Mouse (Mus musculus): ENCODE results near the gene Cabp2. TPM values are rescaled to one million over a fixed set of nuclear protein-coding genes. Genes with fewer than 3 reads are reported as not detected.
A peak's percentile ranks its signal among the peaks of the same experiment; 100 is the strongest.

Gene Cabp2
- total RNA-seq, 2 experiments from 2014 or later = not detected

DNA sequence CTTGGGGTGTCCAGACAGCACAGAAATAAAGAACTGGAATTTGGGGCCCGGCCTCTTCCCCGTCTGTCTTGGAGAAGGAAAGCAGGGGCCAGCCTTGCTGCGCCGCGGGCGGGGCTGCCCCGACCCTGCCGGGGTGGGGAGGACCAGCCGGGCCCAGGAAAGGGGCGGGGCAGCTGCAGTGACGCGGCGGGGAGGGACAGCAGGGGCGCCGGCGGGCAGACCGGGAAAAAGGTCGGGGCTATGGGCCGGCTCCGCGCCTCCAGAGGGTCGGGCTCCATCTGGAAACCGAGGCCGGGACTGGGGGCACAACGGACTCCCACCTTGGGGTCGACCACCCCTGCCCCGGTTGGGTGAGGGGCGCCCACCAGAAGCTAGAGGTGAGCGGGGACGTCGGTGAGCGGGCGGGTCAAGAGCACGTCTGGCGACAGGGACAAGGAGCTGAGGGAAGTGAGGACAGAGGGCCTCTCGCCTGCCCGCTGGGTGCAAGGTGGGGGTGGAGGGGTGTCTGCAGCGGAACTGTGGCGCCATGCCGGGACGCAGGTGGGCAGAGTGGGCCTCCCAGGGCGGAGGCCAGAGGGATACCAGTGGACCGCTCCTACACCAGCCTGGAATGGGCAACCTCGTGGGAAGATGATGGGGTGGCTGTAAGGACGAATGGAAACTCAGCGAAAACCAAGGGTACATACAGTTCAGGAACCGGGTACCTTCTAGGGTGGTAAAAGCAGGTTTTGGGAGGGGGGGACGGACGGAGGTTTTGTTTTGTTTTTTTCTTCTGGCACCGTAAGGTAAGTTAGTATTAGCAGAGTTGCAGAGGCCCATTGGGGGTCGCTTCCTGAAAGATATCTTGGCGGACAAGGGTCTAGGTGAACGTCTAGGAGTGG, 18.7 kb downstream of the Cabp2 start, which contains the start of gene Pitpnm1:
Gene Pitpnm1, plus strand, starts transcription at position 162 of the 881 bp plus-strand sequence.
- ATAC-seq (replicated peaks; ENCODE audit: poor library complexity) = no peak

DNA sequence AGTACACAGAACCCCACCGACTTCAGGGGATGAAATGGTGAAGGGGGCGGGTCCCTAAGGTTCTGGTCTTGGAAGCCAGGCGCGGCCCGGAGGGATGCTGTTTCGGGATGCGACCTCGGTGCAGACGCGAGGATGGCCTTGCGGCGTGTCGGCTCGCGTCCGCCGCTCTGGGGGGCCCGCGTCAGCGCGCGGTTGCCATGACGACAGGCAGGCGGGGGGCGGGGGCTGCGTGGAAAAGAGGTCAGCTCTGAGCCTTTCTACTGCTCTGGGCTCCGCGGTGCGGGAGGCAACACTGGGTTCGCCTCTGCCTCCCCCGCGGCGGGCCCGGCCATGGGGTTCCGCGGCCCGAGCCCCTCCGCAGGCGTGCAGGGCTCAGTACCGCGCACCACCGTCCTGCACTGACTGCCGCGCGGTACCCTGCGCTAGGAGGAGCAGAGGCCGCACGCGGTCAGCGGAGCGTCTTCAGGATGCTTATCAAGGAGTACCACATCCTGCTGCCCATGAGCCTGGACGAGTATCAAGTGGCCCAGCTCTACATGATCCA, 19.4 kb downstream of the Cabp2 start:
- no peak for ATAC-seq (replicated peaks; ENCODE audit: poor library complexity)

DNA sequence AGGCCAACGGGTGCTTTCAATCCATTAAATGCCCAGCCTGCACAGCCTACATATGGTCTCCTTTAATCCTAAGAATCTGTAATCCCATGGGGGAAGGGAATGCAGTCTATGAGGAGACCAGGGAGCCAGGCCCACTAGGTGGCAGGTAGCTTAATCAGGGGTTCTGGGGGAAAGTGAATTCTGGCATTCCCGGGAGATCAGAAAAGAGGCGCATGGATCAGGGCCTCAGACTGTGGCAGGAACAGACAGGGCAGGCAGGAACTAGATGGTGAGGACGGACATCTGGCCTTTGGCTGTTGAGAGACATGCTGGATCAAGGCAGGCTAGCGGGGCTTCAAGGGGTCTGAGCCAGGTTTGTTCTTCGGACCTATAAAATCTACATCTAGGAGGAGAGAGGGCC, 20.1 kb downstream of the Cabp2 start:
- ATAC-seq (replicated peaks; ENCODE audit: poor library complexity) = no peak

DNA sequence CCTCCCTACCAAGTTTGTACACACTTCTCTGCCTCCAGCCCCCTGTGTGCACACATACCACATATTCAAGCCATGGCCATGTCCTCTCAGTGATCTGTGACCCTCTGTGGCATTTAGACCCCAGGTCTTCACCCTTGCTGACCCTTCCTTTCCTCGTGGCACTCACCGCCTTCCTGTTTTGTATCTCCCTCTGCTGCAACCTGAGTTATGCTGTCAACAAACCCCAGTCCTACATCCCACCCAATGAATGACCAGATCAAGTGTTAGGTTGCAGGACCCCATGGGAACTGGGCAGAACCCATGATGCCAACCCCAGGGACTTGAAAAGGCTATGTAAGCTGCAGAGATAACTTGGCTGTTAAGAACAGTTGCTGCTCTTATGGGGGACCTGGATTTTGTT, 20.7 kb downstream of the Cabp2 start:
- ATAC-seq (replicated peaks; ENCODE audit: poor library complexity) = no peak

DNA sequence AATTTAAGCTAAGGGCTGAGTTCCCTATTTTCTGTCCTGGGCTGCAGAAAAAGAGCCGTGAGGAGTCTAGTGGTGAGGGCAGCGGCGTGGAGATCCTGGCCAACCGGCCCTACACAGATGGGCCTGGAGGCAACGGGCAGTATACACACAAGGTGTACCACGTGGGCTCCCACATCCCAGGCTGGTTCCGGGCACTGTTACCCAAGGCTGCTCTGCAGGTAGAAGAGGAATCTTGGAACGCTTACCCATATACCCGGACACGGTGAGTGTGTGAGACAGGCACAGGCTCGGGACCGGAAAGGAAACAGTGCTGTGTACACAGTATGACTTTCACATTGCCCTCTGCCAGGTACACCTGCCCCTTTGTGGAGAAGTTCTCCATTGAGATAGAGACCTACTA, 21.2 kb downstream of the Cabp2 start:
- no peak for ATAC-seq (replicated peaks; ENCODE audit: poor library complexity)

DNA sequence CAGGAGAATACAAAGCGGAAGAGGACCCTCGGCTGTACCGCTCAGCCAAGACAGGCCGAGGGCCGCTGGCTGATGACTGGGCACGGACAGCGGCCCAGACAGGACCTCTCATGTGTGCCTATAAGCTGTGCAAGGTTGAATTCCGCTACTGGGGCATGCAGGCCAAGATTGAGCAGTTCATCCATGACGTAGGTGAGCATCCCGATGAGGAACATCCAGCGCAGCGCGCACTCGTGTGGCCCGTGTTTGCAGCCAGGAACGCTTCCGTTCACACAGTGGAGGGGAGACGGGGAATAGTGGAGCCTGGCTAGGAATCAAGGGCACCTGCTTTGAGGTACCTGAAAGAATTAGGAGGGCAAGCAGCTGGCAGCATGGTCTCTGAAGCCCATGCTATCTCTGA, 21.9 kb downstream of the Cabp2 start:
- no peak for ATAC-seq (replicated peaks; ENCODE audit: poor library complexity)

DNA sequence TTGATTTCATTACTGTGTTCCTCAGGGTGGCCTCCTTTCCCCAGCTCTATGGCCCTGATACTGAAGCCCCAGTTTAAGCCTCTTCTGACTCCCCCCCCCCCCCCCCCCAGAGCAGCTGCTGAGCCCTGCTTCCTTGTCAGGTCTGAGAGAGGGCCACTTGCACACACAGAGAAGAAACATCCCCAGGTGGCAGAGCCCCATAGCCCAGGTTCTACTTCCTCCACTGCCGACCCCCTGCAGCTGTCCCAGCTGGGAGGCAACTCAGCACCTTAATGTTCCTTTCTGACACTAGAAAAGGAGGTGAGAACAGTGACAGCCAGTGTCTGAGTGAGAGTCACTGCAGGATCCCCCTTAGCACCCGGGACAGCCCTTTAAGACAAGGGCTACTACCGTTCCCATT, 22.4 kb downstream of the Cabp2 start:
- ATAC-seq (replicated peaks; ENCODE audit: poor library complexity) = no peak

DNA sequence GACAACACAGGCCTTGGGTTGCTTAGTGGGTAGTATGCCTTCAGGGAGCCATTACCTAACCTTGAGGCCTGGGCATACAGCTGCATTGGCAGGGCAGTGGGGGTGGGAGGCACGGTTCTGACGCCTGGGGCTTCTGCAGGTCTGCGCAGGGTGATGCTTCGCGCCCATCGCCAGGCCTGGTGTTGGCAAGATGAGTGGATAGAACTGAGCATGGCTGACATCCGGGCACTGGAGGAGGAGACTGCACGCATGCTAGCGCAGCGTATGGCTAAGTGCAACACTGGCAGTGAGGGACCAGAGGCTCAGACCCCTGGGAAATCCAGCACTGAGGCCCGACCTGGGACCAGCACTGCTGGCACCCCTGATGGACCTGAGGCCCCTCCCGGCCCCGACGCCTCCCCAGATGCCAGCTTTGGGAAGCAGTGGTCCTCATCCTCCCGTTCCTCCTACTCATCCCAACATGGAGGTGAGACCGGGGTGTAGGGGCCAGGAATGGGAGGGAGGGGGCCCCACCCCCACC, 23.4 kb downstream of the Cabp2 start:
- ATAC-seq (replicated peaks; ENCODE audit: poor library complexity) = no peak

DNA sequence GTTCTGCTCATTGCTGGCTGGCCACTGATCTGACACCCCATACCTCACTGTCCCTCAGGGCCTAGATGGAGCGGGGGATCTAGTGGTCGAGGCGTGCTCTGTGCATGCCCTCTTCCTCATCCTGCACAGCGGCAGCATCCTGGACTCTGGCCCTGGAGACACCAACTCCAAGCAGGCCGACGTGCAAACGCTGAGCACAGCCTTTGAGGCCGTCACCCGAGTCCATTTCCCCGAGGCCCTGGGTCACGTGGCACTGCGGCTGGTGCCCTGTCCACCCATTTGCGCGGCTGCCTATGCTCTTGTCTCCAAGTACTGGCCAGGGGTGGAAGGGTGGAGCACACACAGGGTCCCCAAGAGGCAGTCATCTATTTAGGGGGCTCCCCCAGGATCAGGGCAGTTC, 25.3 kb downstream of the Cabp2 start:
- ATAC-seq (replicated peaks; ENCODE audit: poor library complexity) = no peak

DNA sequence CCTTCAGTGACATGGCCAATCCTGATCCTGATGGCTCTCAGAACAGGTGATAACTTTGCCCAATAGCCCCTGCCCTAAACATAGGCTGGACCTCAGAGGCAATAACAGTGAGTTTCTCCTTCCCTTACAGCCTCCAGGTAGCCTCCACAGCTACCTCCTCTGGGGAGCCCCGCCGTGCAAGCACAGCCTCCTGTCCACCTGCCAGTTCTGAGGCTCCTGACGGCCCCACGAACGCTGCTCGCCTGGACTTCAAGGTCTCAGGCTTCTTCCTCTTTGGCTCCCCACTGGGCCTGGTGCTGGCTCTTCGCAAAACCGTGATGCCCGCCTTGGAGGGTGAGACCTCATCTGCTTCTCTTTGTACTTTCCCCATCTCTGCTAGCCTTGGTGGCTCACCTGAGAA, 27.2 kb downstream of the Cabp2 start:
- ATAC-seq (replicated peaks; ENCODE audit: poor library complexity) = no peak

DNA sequence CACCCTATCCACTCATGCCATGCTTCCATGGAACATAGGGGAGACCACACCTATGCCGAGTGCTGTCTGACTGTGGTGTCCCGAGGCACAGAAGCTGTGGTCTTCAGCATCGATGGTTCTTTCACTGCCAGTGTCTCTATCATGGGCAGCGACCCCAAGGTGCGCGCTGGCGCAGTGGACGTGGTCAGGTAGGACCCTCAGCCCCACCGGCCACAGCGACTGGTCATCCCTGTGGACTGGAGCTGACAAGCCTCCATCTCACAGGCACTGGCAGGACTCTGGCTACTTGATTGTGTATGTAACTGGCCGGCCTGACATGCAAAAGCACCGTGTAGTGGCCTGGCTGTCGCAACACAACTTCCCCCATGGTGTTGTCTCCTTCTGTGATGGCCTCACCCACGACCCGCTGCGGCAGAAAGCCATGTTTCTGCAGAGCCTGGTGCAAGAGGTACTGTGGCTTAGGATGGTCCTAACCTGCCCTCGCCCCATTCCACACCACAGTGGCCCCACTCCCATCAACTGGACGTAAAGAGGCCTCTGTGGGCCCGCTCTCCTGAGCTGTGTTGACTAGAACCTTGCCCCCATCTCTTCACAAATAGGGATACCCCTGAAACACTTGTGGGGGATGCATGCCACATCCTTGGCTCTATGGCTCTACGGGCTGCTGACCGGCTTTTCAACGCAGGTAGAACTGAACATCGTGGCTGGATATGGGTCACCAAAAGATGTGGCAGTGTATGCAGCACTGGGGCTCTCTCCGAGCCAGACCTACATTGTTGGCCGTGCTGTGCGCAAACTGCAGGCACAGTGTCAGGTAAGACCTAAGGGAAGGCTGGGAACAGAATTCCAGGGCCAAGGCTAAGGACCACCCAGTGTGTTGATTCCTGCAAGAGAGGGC, 30.9 kb downstream of the Cabp2 start:
- ATAC-seq (replicated peaks; ENCODE audit: poor library complexity) = 0 out of 2 replicates have a peak, but pooled peaks have one; percentile 7

DNA sequence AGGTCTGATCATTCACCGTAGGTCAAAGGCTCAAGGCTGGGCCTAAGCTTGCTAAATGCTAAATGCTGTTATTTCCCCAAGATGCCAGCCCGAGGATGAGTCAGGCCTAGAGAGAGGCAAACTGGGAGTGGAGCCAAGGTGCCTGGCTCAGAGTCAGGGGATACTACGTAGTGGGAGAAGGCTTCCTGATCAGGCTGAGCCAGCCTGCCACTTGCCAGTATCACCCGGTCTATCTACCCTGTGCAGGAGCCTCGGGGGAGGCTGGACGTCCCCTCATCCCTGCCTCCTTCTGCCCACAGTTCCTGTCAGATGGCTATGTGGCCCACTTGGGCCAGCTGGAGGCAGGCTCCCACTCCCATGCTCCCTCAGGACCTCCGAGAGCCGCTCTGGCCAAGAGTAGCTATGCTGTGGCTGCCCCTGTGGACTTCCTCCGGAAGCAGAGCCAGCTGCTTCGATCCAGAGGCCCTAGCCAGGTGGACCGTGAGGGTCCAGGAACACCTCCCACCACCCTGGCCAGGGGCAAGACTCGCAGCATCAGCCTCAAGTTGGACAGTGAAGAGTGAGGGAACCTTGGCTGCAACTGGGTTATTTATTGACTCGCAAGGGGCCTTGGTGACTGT, 31.9 kb downstream of the Cabp2 start:
- ATAC-seq (replicated peaks; ENCODE audit: poor library complexity) = peak; percentile 92

DNA sequence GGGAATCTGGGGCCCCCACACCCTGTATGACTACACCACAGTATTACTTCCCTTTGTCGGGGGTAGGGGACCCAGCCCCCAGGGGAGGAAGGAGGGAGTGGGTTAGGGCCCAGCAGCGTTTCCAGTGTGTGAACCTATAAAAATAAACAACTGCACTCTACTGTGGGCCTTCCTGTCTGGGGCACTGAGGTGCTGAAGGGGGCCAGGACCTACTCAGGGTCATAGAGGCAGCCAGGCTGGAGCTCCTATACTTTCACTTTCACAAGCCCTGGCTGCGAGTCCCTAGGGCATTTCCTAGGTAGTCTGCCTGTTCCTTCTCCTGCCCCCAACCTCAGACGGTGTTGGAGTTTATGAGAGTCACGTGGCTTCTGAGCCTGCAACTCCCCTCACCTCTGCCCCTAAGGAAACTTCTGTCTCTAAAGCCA, 32.4 kb downstream of the Cabp2 start:
- peak; percentile 35 for ATAC-seq (replicated peaks; ENCODE audit: poor library complexity)

DNA sequence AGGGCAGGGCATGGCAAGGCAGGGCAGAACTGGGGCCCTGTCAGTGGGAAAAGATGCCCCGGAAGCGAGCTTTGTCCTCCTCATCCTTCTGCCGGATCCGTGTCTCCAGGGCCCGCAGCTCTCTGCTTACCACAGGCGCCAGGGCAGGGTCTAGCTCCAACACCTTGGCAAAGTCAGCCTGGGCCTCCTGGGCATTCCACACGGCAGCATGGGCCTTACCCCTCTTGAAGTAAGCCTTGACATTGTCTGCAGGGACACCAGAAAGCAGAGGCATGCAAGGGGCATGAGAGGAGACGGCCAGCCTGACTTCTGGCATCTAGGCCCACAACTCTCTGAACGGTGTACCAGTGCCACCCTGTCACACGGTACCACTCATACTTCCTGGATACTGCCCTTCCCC, 33.2 kb downstream of the Cabp2 start:
- ATAC-seq (replicated peaks; ENCODE audit: poor library complexity) = no peak

DNA sequence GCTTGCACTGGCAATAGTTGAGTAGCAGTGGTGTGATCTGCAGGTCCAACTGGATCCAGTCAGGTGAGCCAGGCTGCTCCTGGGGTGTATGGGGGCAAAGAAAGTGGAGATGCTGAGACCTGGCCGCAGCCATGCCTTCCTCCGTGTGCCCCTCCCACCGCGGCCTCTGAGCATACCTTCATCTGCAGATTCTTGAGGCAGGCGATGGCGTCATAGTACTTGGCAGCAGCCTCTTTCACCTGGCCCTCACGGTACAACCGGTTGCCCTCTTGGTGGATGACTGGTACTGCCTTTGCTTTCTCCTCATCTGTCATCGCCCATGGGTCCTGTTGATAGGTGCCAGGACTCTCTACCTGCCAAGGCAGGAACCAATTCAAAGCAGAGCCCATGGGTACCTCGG, 33.8 kb downstream of the Cabp2 start:
- ATAC-seq (replicated peaks; ENCODE audit: poor library complexity) = no peak

DNA sequence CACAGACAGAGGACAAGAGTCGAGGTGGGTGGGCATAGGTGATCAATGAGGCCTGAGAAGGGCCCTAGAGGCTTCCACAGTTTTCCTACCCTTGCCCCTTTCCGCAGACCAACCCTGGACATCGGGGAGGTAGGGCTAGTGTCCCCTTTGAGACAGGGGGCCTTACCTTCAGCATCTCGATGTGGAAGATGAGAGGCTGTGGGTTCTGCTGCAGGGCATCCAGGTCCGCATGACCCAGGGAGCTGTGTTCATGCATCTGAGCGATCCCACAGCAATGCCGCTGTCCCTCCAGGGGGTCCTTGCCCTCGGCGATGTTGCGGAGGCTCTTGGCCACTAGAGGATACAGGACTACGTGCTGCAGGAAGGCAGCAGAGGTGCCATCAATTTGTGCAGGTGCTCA, 34.4 kb downstream of the Cabp2 start:
- ATAC-seq (replicated peaks; ENCODE audit: poor library complexity) = no peak

DNA sequence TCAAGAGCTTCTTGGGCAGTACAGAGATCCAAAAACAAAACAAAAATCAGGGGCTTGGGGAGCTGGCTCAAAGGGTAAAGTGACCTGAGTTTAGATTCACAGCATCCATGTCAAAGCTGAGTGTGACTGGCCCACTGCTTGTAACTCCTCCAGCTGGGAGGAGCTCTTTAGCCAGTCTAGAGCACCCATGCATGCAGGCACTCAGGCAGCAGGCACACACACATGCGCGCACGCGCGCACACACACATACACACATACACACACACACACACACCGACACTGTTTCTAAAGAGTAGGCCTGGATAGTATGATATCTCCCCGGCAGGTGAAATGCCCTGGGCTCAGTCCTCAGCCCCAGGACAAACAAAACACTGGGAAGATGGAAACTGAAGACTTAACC, 35.6 kb downstream of the Cabp2 start:
- ATAC-seq (replicated peaks; ENCODE audit: poor library complexity) = no peak

DNA sequence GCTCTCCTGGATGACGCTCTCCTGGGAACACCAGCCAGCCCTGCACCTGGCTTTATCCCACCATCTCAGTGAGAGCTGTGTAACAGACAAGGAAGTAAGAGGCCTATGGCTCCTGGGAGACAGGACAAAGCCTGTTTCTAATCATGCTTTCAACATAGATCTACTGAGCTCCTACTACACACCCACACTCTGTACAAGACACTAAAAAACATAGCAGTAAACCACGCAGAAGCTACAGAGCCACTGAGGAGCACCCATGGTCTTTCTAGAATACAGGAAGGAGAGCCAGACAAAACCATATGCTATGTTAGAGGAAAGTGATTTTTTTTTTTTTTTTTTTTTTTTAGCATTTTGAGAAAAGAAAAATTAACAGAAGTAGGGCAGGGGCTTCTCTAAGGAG, 37.0 kb downstream of the Cabp2 start:
- ATAC-seq (replicated peaks; ENCODE audit: poor library complexity) = no peak

DNA sequence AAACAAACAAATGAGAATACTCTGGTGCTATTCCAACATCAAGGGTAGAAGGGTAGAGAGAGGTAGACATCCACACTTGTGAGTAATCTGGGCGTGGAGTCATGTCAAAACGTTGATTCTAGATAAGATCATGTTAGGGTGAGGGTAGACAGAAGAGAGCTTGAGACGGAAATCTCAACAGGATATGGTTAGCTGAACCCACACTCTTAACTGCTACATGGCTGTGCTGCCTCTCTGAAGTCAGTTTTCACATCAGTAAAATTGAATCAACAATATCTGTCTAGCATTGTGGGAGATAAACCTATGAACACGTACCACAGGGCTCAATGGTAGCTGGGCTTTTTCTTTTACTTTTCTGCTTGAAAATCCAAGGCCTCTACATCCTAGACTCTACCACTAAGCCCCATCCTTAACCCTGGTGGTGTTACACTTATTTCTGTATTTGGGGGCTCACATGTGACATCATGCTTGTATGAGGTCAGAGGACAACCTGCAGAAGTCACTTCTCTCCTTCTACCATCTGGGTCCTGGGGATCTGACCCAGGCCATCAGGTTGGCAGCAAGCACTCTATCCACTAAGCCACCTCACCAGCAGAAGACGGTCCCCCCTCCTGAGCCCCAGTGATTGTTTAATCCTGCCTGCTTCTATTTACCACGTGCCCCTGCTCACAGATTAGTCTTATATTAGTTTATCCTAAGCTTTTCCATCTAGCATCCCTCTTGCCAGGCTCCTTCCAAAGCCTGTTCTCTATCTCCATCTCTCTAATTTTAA, 38.5 kb downstream of the Cabp2 start:
- ATAC-seq (replicated peaks; ENCODE audit: poor library complexity) = no peak

DNA sequence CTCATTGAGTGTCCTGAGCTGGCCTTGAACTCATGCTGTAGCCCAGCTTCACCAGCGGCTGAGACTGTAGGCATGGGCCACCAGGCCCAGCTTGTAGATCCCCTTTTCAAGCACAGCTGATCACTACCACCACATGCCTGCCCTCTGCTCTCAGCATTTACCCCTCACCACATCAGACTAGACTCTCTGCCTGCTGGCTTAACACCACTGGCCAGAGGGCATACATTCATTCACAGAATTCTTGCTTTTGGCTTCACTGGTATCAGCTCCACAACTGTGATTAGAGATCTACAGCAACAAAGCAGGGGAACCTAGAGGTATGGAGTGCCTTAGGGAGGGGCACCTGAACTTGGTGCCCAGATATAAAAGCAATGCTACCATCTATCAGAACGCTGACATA, 39.1 kb downstream of the Cabp2 start:
- no peak for ATAC-seq (replicated peaks; ENCODE audit: poor library complexity)
